Mouse (Mus musculus) left cerebral cortex, postnatal 10 days (tissue): Measurements from ENCODE around the gene Kif6. TPM values are rescaled to one million over a fixed set of nuclear protein-coding genes. Genes with fewer than 3 reads are reported as not detected.

Experiments used
- DNase-seq, 2 experiments: peaks; one replicate each; pipeline ENCODE4 v3.0.0; 2021 to 2022; ENCODE audit warnings: low spot score in 2 of 2, mixed read lengths in 1 of 2; ENCODE audit errors: extremely low spot score in 1 of 2
- intact Hi-C: fragments of 180-260 bp; cut with DNase I; formaldehyde crosslinking; loops from one replicate; pipeline ENCODE4 v1.15.1; 2025
- total RNA-seq, 2 experiments: library from RNA; stranded (reverse); gene quantifications; 2 replicates each; pipeline ENCODE4 v1.2.3; 2021

Kif6 gene
- total RNA-seq, 2 experiments from 2014 or later = 1.1 to 1.8 TPM

DNA sequence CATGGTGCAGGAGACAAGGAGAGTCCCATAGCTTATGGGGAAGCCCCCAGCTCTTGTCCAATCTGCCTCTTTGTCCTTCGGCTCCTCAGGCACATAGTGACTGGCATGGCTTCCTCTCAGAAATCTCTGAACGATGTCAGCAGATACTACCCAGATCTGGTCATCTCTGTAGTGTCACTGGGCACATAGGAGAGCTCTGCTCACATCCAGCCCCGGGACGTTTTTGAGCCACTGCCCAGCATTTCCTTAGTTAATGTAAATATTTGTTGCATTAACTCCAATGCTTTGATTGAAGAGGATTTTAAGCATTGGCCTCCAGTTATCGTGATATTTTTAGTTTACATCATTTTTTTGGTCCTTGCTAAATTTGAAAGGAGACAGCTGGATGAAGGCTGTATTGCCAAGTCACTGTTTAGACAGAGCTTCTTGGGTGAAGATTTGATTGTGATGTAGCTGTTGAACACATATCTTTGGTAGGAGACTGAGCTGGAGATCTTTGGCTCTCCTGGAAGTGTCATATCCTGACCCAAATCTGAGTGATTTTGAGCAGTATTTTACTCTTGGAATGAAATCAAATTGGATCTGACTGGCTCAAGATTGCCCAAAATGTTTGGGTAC lies 112.6 kb downstream of the Kif6 start:
- intact Hi-C loops = no loop called here
- DNase-seq = no peak

GRCm38 (mm10) chr17:49729856-49730255 lies 114.9 kb downstream of the Kif6 start:
- intact Hi-C loops = no loop called here
- DNase-seq = no peak

GRCm38 (mm10) chr17:49732706-49733105 lies 117.8 kb downstream of the Kif6 start:
- peak in 1 of 2 experiments; percentile 23 for DNase-seq
- intact Hi-C loops = no loop called here

- intact Hi-C loops = no loop called here
- DNase-seq = no peak
These were observed 119.1 kb downstream of the Kif6 start for GRCm38 (mm10) chr17:49734079-49734478.

DNA sequence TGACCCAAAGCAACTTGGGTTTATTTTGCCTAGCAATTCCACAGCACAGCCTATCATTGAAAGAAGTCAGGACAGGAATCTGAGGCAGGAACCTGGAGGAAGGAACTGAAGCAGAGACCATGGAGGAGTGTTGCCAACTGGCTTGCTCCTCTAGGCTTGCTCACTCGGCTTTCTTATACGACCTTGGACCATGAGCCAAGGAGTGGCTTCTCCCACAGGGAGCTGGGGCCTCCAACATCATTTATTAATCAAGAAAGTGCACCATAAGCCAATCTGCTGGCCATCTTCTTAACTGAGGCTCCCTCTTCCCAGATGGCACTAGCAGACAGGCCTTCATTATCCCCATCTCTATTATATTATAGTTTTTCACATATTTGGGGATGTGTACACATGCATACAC lies 119.8 kb downstream of the Kif6 start:
- no peak for DNase-seq
- intact Hi-C loops = no loop called here

GRCm38 (mm10) chr17:49736364-49736763 lies 121.4 kb downstream of the Kif6 start:
- intact Hi-C loops = no loop called here
- no peak for DNase-seq

- intact Hi-C loops = no loop called here
- no peak for DNase-seq
These were observed 122.4 kb downstream of the Kif6 start for GRCm38 (mm10) chr17:49737217-49737774.

DNA sequence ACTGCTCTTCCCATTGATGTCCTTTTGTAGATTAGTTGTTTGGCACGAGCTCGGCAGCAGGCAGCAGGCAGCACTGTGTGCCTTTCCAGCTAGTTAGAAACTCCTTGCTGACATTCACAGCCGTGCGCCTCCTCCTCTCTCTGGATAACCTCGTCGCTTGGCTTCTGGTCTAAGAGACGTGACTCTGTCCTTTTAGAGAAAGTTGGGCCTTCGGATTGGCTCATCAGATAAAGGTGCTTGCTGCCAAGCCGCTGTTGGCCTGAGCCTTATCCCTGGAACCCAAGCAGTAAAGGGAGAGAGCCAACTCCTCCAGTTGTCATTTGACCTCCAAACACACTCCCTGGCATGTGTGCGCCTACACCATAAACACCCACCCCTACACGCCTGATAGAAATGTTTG lies 123.4 kb downstream of the Kif6 start:
- DNase-seq = no peak

DNA sequence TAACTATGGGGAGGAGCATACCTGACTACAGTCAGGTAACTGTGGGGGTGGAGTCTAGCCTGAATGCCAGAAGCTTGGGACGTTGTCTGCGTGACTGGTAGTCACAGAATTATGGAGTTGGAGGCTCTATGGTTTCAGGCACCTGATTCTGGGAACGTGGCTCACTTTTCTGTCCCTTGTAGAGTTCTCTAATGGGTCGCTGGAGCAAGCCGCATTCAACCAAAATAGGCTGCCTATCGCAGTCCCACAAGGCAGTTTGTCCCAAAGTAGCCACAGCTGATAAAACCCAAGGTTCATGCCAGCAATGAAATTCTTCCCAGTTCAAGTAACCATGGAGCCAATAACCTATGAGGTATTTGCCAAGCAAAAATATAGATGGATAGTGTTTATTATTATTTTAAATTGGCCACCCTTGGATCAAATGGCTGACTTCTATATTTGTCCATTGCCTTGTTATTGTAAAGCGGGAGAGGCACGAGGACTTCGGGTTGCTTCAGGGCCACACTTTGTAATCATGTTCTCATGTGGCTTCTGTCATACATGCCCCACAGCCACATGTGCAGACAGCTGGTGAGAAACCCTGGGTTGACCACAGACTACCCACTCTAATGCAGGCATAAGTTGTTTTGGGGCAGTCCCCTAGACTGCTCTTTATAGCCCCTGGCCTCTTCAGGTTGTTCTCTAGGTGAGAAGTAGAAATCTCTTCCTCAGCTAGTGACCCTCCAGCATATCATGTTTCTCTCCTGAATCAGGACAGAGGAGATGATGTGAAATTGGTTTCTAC lies 125.2 kb downstream of the Kif6 start:
- no peak for DNase-seq
- intact Hi-C loops = no loop called here

More for the DNA sequence above, 123.4 kb downstream of the Kif6 start:
- intact Hi-C loops = no loop called here

GRCm38 (mm10) chr17:49741172-49741571 lies 126.2 kb downstream of the Kif6 start:
- DNase-seq = no peak
- intact Hi-C loops = no loop called here

- intact Hi-C loops = no loop called here
These were observed 127.0 kb downstream of the Kif6 start for GRCm38 (mm10) chr17:49741927-49742326.

DNA sequence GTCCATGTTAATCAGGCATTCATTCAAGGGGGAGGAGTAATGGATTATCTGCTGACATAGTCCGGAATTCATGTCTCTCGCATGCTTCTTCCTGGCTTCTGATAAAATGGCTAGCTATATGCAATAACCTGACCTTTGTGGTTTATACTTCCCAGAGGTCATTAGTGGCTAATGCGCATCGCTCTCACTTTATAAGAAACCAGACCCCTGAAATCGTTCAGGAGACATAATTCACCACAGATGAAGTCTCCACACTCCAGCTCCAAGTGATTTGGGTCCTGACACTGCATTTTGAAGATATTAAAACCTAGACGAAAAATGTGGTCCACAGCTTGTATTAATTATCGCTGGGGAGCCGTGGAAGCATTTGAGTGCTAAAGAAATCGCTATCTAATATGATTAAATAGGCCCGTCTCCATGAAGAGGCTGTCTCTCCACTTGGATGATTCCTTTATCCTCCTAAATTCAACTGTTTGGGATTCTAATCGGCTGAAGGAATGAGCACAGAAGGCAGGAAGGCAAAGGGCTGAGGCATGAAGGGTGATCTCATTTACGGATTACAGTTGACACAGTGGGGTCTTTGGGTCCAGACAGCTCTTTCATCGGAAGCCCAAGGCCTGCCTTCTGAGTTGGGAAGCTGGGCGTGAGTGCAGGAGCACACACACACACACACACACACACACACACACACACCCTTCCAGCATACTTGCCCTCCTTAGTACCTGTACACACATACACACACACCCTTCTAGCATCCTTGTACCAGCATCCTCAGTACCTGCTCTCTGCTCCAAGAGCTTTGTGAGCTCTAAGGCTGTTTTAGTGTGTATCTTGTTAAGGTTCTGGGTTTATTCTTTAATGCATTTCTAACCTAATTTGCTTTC lies 128.9 kb downstream of the Kif6 start:
- no peak for DNase-seq
- intact Hi-C loops = no loop called here

More at GRCm38 (mm10) chr17:49741927-49742326, 127.0 kb downstream of the Kif6 start:
- DNase-seq = no peak

DNA sequence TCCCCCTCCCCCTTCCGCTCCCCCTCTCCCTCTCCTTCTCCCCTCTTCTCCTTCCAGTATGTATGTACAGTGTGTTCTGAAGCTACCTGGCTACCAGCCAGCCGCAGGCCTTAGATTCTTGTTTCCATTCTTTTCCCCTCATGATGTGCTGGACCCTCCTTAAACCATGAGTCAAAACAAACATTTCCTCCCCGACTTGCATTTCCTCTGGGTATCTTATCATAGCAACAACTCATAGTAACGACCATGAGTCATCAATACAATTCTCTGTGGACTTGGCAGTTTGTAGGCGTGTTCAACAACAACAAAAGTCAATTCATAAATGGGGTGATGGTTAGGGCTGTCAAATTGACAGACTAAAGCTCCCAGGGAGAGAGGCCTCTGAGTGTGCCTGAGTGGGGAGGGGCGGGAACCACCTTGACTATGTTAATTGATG lies 136.0 kb downstream of the Kif6 start:
- no peak for DNase-seq
- intact Hi-C loops = no loop called here

DNA sequence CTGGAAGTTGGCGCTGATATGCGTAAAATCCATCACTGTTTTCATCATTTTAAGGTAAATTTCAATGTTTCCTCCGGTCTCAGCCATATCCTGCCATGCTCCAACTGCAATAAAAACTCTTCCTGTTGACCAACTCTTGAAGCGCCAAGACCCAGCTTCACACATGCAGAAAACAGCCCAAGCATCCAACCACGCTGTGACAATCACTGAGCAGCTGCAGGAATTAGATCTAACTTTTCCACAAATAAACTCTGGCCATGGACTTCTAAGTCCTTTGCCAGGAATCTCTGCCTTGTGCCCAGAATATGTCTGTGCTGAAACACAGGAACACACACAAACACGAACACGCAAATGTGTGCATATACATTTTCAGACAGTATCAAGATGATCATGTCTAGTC lies 138.9 kb downstream of the Kif6 start:
- intact Hi-C loops = no loop called here
- DNase-seq = no peak

GRCm38 (mm10) chr17:49756862-49757261 lies 141.9 kb downstream of the Kif6 start:
- intact Hi-C loops = no loop called here

DNA sequence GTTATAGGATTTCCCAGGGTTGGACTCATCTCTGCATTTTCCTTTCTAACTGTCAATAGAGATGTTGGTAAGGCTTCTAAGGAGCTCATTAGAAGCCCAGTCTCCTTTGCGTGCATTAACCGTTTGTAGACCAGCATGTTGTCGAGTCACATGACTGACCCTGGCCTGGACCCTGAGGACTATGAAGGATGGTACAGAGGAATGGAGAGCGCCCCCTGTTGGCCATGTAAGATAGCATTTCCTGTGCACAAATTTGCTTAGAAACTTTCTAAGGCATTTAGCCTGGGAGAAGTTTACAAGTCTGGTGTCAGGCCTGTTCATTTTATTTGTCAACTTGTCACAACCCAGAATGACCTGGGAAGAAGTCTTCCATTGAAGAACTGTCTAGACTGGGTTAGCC lies 144.1 kb downstream of the Kif6 start:
- intact Hi-C loops = no loop called here
- no peak for DNase-seq

More at GRCm38 (mm10) chr17:49756862-49757261, 141.9 kb downstream of the Kif6 start:
- no peak for DNase-seq

- intact Hi-C loops = no loop called here
- DNase-seq = no peak
These were observed 146.3 kb downstream of the Kif6 start for GRCm38 (mm10) chr17:49761260-49761659.

DNA sequence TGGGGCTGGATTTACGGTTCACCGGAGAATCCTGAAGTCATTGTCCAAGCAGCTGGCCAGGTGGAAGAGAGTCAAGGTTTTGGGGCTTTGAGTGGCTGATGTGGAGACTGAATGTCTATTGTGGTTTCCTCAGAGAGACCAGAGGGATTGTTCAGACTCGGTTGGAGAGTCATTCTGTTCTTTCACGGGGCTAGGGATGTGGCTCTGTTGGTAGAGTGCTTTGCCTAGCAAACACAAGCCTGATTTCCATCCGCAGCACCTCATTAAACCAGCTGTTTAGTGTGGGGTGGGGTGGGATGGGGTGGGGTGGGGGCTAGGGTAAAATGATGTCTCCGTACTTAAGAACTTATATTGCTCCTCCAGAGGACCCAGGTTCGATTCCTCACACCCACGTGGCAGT lies 146.9 kb downstream of the Kif6 start:
- intact Hi-C loops = no loop called here
- no peak for DNase-seq

GRCm38 (mm10) chr17:49764963-49765362 lies 150.0 kb downstream of the Kif6 start:
- no peak for DNase-seq
- intact Hi-C loops = no loop called here
